Mouse (Mus musculus): ENCODE data around the gene Hoxc9.

The Hoxc9 gene

GRCm38 (mm10) chr15:102998608-102999182 is 22.5 kb downstream of the Hoxc9 start:
- DNase-seq (ENCODE audit: low read depth, low spot score) = no peak

- DNase-seq (ENCODE audit: low read depth, low spot score) = peak; percentile 85
Observed at GRCm38 (mm10) chr15:102999183-102999831, 23.1 kb downstream of the Hoxc9 start.

GRCm38 (mm10) chr15:102999955-103000354 is 23.7 kb downstream of the Hoxc9 start:
- no peak for DNase-seq (ENCODE audit: low read depth, low spot score)

- DNase-seq (ENCODE audit: low read depth, low spot score) = no peak
Observed at GRCm38 (mm10) chr15:103000501-103000901, 24.3 kb downstream of the Hoxc9 start.

- no peak for DNase-seq (ENCODE audit: low read depth, low spot score)
Observed at GRCm38 (mm10) chr15:103001370-103001769, 25.1 kb downstream of the Hoxc9 start.

GRCm38 (mm10) chr15:103002156-103002555 is 25.9 kb downstream of the Hoxc9 start:
- no peak for DNase-seq (ENCODE audit: low read depth, low spot score)

GRCm38 (mm10) chr15:103002821-103003448 is 26.7 kb downstream of the Hoxc9 start:
- no peak for DNase-seq (ENCODE audit: low read depth, low spot score)

GRCm38 (mm10) chr15:103005308-103005707 is 29.1 kb downstream of the Hoxc9 start:
- no peak for DNase-seq (ENCODE audit: low read depth, low spot score)

- DNase-seq (ENCODE audit: low read depth, low spot score) = no peak
Observed at GRCm38 (mm10) chr15:103005797-103006196, 29.6 kb downstream of the Hoxc9 start.

- DNase-seq (ENCODE audit: low read depth, low spot score) = no peak
Observed at GRCm38 (mm10) chr15:103006326-103006725, 30.1 kb downstream of the Hoxc9 start.

GRCm38 (mm10) chr15:103009265-103010111 is 33.2 kb downstream of the Hoxc9 start:
- no peak for DNase-seq (ENCODE audit: low read depth, low spot score)

- DNase-seq (ENCODE audit: low read depth, low spot score) = no peak
Observed at GRCm38 (mm10) chr15:103010112-103010846, 34.0 kb downstream of the Hoxc9 start.

GRCm38 (mm10) chr15:103010847-103011555 is 34.8 kb downstream of the Hoxc9 start:
- DNase-seq (ENCODE audit: low read depth, low spot score) = no peak

- no peak for DNase-seq (ENCODE audit: low read depth, low spot score)
Observed at GRCm38 (mm10) chr15:103011928-103012486, 35.8 kb downstream of the Hoxc9 start.

- peak; percentile 80 for DNase-seq (ENCODE audit: low read depth, low spot score)
Observed at GRCm38 (mm10) chr15:103013238-103013984, 37.2 kb downstream of the Hoxc9 start.

GRCm38 (mm10) chr15:103014166-103015008 is 38.1 kb downstream of the Hoxc9 start:
- DNase-seq (ENCODE audit: low read depth, low spot score) = peak; percentile 88

GRCm38 (mm10) chr15:103015009-103015399 is 38.8 kb downstream of the Hoxc9 start:
- no peak for DNase-seq (ENCODE audit: low read depth, low spot score)

GRCm38 (mm10) chr15:103015406-103016166 is 39.3 kb downstream of the Hoxc9 start:
- no peak for DNase-seq (ENCODE audit: low read depth, low spot score)

All from forelimb bud, embryonic 11.5 days (tissue).